ENCODE assay signal across 9 mouse cellular contexts in genomic region chr9:107232140-107232539, GRCm38 (mm10). TPM values are rescaled to one million over a fixed set of nuclear protein-coding genes. Genes with fewer than 3 reads are reported as not detected.
A peak's percentile ranks its signal among the peaks of the same experiment; 100 is the strongest.
DNase-seq lines count a peak whose midpoint lies in the region; ATAC-seq and TF ChIP-seq lines count a peak whose summit lies in the region.
"Had no signal": no experiment of that assay in that cellular context is flagged by ENCODE, and none has a peak within 500 bp of the region (broad histone marks: within the 10 kb centered on the region; RNA-seq: fewer than 3 reads in every experiment).

No protein-coding gene starts in this region.

- H3K9ac ChIP-seq in heart, postnatal 0 days (replicated peaks; ENCODE audit: low read depth, low read length) = no peak overlapping the region
- H3K9ac ChIP-seq in hindbrain, embryonic 14.5 days = peak overlapping the region; percentile 98
- H3K9ac ChIP-seq in midbrain, embryonic 14.5 days (replicated peaks; ENCODE audit: low read length) = peak overlapping the region; percentile 98

- peaks cover 96% of the 10 kb centered on the region for H3K27me3 ChIP-seq in heart, postnatal 0 days (ENCODE audit: control insufficient read depth, insufficient read depth, low read length)
- H3K27me3 ChIP-seq in embryonic facial prominence, embryonic 10.5 days (replicated peaks; ENCODE audit: low read depth, poor library complexity, severe bottlenecking) = peaks cover 100% of the 10 kb centered on the region
- H3K27me3 ChIP-seq in hindbrain, embryonic 14.5 days (ENCODE audit: control insufficient read depth, insufficient read depth, low read length) = peaks cover 41% of the 10 kb centered on the region
- peaks cover 24% of the 10 kb centered on the region for H3K27me3 ChIP-seq in midbrain, embryonic 14.5 days (ENCODE audit: control insufficient read depth, insufficient read depth, low read length)

- TF ChIP-seq EP300 in heart, postnatal 0 days (IDR thresholded peaks at IDR 0.05; ENCODE audit: low read depth) = no peak

- WGBS in heart, postnatal 0 days = 20% methylated on average over 9 of the region's 9 CpGs
- WGBS in embryonic facial prominence, embryonic 10.5 days = 24% methylated on average over 9 of the region's 9 CpGs
- 19% methylated on average over 9 of the region's 9 CpGs for whole genome bisulfite sequencing in hindbrain, embryonic 14.5 days
- 22% methylated on average over 9 of the region's 9 CpGs for WGBS in midbrain, embryonic 14.5 days

- no peaks in the 10 kb centered on the region for H3K9me3 ChIP-seq in heart, postnatal 0 days (replicated peaks; ENCODE audit: control insufficient read depth, low read length)
- no peaks in the 10 kb centered on the region for H3K9me3 ChIP-seq in embryonic facial prominence, embryonic 10.5 days
- no peaks in the 10 kb centered on the region for H3K9me3 ChIP-seq in hindbrain, embryonic 14.5 days (ENCODE audit: control insufficient read depth, low read length)
- H3K9me3 ChIP-seq in midbrain, embryonic 14.5 days (ENCODE audit: control insufficient read depth, low read length) = no peaks in the 10 kb centered on the region

- H3K4me2 ChIP-seq in heart, postnatal 0 days (ENCODE audit: low read depth, low read length) = peak overlapping the region; percentile 80
- peak overlapping the region; percentile 56 for H3K4me2 ChIP-seq in hindbrain, embryonic 14.5 days (replicated peaks)
- peak overlapping the region; percentile 67 for H3K4me2 ChIP-seq in midbrain, embryonic 14.5 days (ENCODE audit: low read length)

- peaks cover 6% of the 10 kb centered on the region; the same call in 1 of the 2 replicates for H3K4me1 ChIP-seq in heart, postnatal 0 days (ENCODE audit: control insufficient read depth, insufficient read depth)
- peaks cover 10% of the 10 kb centered on the region for H3K4me1 ChIP-seq in embryonic facial prominence, embryonic 10.5 days
- peaks cover 15% of the 10 kb centered on the region for H3K4me1 ChIP-seq in hindbrain, embryonic 14.5 days (replicated peaks; ENCODE audit: control insufficient read depth, insufficient read depth, low read length)
- H3K4me1 ChIP-seq in midbrain, embryonic 14.5 days (ENCODE audit: control insufficient read depth, insufficient read depth, low read length) = peaks cover 10% of the 10 kb centered on the region

- DNase-seq in heart, postnatal 0 days (ENCODE audit: low spot score) = no peak
- DNase-seq in heart, adult 9 months (ENCODE audit: low spot score in 2 of 2) = no peak
- no peak for DNase-seq in embryonic facial prominence, embryonic 10.5 days (ENCODE audit: low spot score)
- DNase-seq in hindbrain, embryonic 14.5 days (ENCODE audit: low spot score) = peak; percentile 38
- no peak for DNase-seq in midbrain, embryonic 14.5 days
- DNase-seq in ovary, postnatal 36 days (ENCODE audit: low spot score) = no peak
- DNase-seq in embryo, embryonic 10.5 days (ENCODE audit: low spot score) = no peak
- no peak for DNase-seq in layer of hippocampus, adult 8-10 months (ENCODE audit: low spot score in 2 of 2)

- H3K27ac ChIP-seq in heart, postnatal 0 days (ENCODE audit: low read depth) = no peak overlapping the region
- H3K27ac ChIP-seq in embryonic facial prominence, embryonic 10.5 days (replicated peaks) = no peak overlapping the region
- peak overlapping the region; percentile 96 for H3K27ac ChIP-seq in hindbrain, embryonic 14.5 days
- peak overlapping the region; percentile 95 for H3K27ac ChIP-seq in midbrain, embryonic 14.5 days (replicated peaks; ENCODE audit: low read depth, low read length)

- H3K4me3 ChIP-seq in heart, postnatal 0 days (ENCODE audit: low read depth, low read length) = peak overlapping the region; percentile 56
- H3K4me3 ChIP-seq in embryonic facial prominence, embryonic 10.5 days = peak overlapping the region; percentile 74
- H3K4me3 ChIP-seq in hindbrain, embryonic 14.5 days (replicated peaks; ENCODE audit: low read length) = peak overlapping the region; percentile 82
- H3K4me3 ChIP-seq in midbrain, embryonic 14.5 days (replicated peaks; ENCODE audit: low read depth, low read length) = peak overlapping the region; percentile 93

- no peak for ATAC-seq in heart, postnatal 0 days (ENCODE audit: insufficient read depth, low read depth)
- peak; percentile 16; the same call in 1 of the 2 replicates for ATAC-seq in hindbrain, embryonic 14.5 days (ENCODE audit: low FRiP score)
- ATAC-seq in midbrain, embryonic 14.5 days (ENCODE audit: low FRiP score, low TSS enrichment) = no peak
- ATAC-seq: Patski had no signal

- TF ChIP-seq CTCF in heart, postnatal 0 days (IDR thresholded peaks at IDR 0.05; ENCODE audit: low read depth) = no peak

- H3K36me3 ChIP-seq in heart, postnatal 0 days (replicated peaks; ENCODE audit: control insufficient read depth, insufficient read depth, low read length) = no peaks in the 10 kb centered on the region
- H3K36me3 ChIP-seq in embryonic facial prominence, embryonic 10.5 days (replicated peaks) = no peaks in the 10 kb centered on the region
- H3K36me3 ChIP-seq in hindbrain, embryonic 14.5 days (replicated peaks; ENCODE audit: control insufficient read depth, insufficient read depth) = no peaks in the 10 kb centered on the region
- no peaks in the 10 kb centered on the region for H3K36me3 ChIP-seq in midbrain, embryonic 14.5 days (ENCODE audit: control insufficient read depth, insufficient read depth, low read length)

RNA-seq across cellular contexts. Expression of gene Dock3, which starts 0.4 kb away (rescaled TPM):
- 0.08 and 11.6 TPM in 2 replicates for total RNA-seq in heart, postnatal 0 days (2014; rRNA removed; ENCODE audit: low replicate concordance)
- polyA plus RNA-seq in heart, postnatal 0 days (2015; fragmentation: Nextera tagmentation; extraction: Ambion mirVana) = 0.16 and 0.21 TPM in 2 replicates
- polyA plus RNA-seq in embryonic facial prominence, embryonic 10.5 days (2016; fragmentation: Nextera tagmentation; extraction: Ambion mirVana) = 1.3 and 1.7 TPM in 2 replicates
- polyA plus RNA-seq in hindbrain, embryonic 14.5 days (2014; fragmentation: Nextera tagmentation; extraction: Ambion mirVana) = 25.7 and 27.9 TPM in 2 replicates
- 20.8 and 25.7 TPM in 2 replicates for polyA plus RNA-seq in midbrain, embryonic 14.5 days (2014; fragmentation: Nextera tagmentation; extraction: Ambion mirVana)
- 100 to 1,000 TPM; 105 to 129 (median 117) TPM for total RNA-seq in layer of hippocampus, adult 8-10 months (2022)

RNA-seq across cellular contexts. Expression of gene Mapkapk3, which starts 57.5 kb away (rescaled TPM):
- total RNA-seq in heart, postnatal 0 days (2014; rRNA removed; ENCODE audit: low replicate concordance) = 14.8 and 24.0 TPM in 2 replicates
- polyA plus RNA-seq in heart, postnatal 0 days (2015; fragmentation: Nextera tagmentation; extraction: Ambion mirVana) = 13.0 and 15.1 TPM in 2 replicates
- 4.9 and 5.1 TPM in 2 replicates for polyA plus RNA-seq in embryonic facial prominence, embryonic 10.5 days (2016; fragmentation: Nextera tagmentation; extraction: Ambion mirVana)
- polyA plus RNA-seq in hindbrain, embryonic 14.5 days (2014; fragmentation: Nextera tagmentation; extraction: Ambion mirVana) = 1.9 and 2.3 TPM in 2 replicates
- polyA plus RNA-seq in midbrain, embryonic 14.5 days (2014; fragmentation: Nextera tagmentation; extraction: Ambion mirVana) = 1.5 and 1.8 TPM in 2 replicates
- 1 to 10 TPM; 1.9 to 5.1 (median 3.4) TPM for total RNA-seq in layer of hippocampus, adult 8-10 months (2022)

Comparison
In these comparisons a context has a peak if more than half of its experiments do, and no peak if none do; other contexts are left out.
1. H3K27ac ChIP-seq: peak in hindbrain, embryonic 14.5 days (single experiment) and midbrain, embryonic 14.5 days (single experiment); none in heart, postnatal 0 days (single experiment) and embryonic facial prominence, embryonic 10.5 days (single experiment).
2. Peak in every context shown above with its lines, with median percentiles within 50 percentile points of each other: H3K4me2 ChIP-seq and H3K4me3 ChIP-seq.